Comparison of ENCODE assay signal across 9 mouse cellular contexts in genomic region chr12:111377986-111378490, GRCm38 (mm10). TPM values are rescaled to one million over a fixed set of nuclear protein-coding genes. Genes with fewer than 3 reads are reported as not detected.
DNase-seq lines count a peak whose midpoint lies in the region; ATAC-seq and TF ChIP-seq lines count a peak whose summit lies in the region.
"Had no signal": no experiment of that assay in that cellular context is flagged by ENCODE, and none has a peak within 500 bp of the region (broad histone marks: within the 10 kb centered on the region; RNA-seq: fewer than 3 reads in every experiment).

No protein-coding gene starts in this region.

- WGBS in heart, postnatal 0 days, result under 1% methylated on average over 32 of the region's 32 CpGs
- WGBS in limb, embryonic 13.5 days, result under 1% methylated on average over 32 of the region's 32 CpGs
- WGBS in midbrain, embryonic 13.5 days, result 0% methylated on average over 32 of the region's 32 CpGs

- H3K27ac ChIP-seq in left cerebral cortex, adult 2 months, result peak overlapping the region; percentile 98
- H3K27ac ChIP-seq in heart, postnatal 0 days (ENCODE audit: low read depth), result peak overlapping the region; percentile 96
- no peak overlapping the region for H3K27ac ChIP-seq in limb, embryonic 13.5 days
- H3K27ac ChIP-seq in midbrain, embryonic 13.5 days, result peak overlapping the region; percentile 96

- peaks cover 22% of the 10 kb centered on the region for H3K4me1 ChIP-seq in heart, postnatal 0 days (ENCODE audit: control insufficient read depth, insufficient read depth)
- peaks cover 20% of the 10 kb centered on the region for H3K4me1 ChIP-seq in limb, embryonic 13.5 days
- peaks cover 34% of the 10 kb centered on the region for H3K4me1 ChIP-seq in midbrain, embryonic 13.5 days (replicated peaks)

- intact Hi-C loops in left cerebral cortex, adult 2 months (cut with DNase I), result loop anchor here (2.0 kb wide), 1 partner anchor 45 kb away; no protein-coding TSS in a partner anchor

- peak overlapping the region; percentile 90 for H3K9ac ChIP-seq in heart, postnatal 0 days (replicated peaks; ENCODE audit: low read depth, low read length)
- H3K9ac ChIP-seq in limb, embryonic 13.5 days, result peak overlapping the region; percentile 93
- H3K9ac ChIP-seq in midbrain, embryonic 13.5 days (replicated peaks), result peak overlapping the region; percentile 97

- peak overlapping the region; percentile 65 for H3K4me3 ChIP-seq in left cerebral cortex, adult 2 months
- peak overlapping the region; percentile 80 for H3K4me3 ChIP-seq in heart, postnatal 0 days (ENCODE audit: low read depth, low read length)
- H3K4me3 ChIP-seq in limb, embryonic 13.5 days, result peak overlapping the region; percentile 97
- peak overlapping the region; percentile 96 for H3K4me3 ChIP-seq in midbrain, embryonic 13.5 days (replicated peaks)

- ATAC-seq in heart, postnatal 0 days (ENCODE audit: insufficient read depth, low read depth), result peak; percentile 36
- peak; percentile 64 for ATAC-seq in limb, embryonic 13.5 days (ENCODE audit: low FRiP score, low read depth)
- peak; percentile 87 for ATAC-seq in midbrain, embryonic 13.5 days

- TF ChIP-seq EP300 in heart, postnatal 0 days (IDR thresholded peaks at IDR 0.05; ENCODE audit: low read depth), result no peak

- no peak for DNase-seq in left cerebral cortex, adult 2 months (ENCODE audit: extremely low spot score in 1 of 2, low spot score in 2 of 2)
- no peak for DNase-seq in left cerebral cortex, adult 11 months (ENCODE audit: low spot score)
- DNase-seq in embryo, embryonic 10 days (ENCODE audit: low spot score), result peak; percentile 69
- no peak for DNase-seq in heart, postnatal 0 days (ENCODE audit: low spot score)
- DNase-seq in layer of hippocampus, adult 9-10 months (ENCODE audit: low spot score), result no peak
- no peak for DNase-seq in Muller cell, postnatal 12 days (ENCODE audit: inconsistent ontology term)

- no peak for TF ChIP-seq CTCF in left cerebral cortex, adult 2 months (IDR thresholded peaks at IDR 0.05)
- no peak for TF ChIP-seq CTCF in heart, postnatal 0 days (IDR thresholded peaks at IDR 0.05; ENCODE audit: low read depth)

- H3K9me3 ChIP-seq in heart, postnatal 0 days (replicated peaks; ENCODE audit: control insufficient read depth, low read length), result no peaks in the 10 kb centered on the region
- H3K9me3 ChIP-seq in limb, embryonic 13.5 days, result no peaks in the 10 kb centered on the region
- H3K9me3 ChIP-seq in midbrain, embryonic 13.5 days, result no peaks in the 10 kb centered on the region

- H3K27me3 ChIP-seq in heart, postnatal 0 days (ENCODE audit: control insufficient read depth, insufficient read depth, low read length), result no peaks in the 10 kb centered on the region
- H3K27me3 ChIP-seq in limb, embryonic 13.5 days, result peaks cover 9% of the 10 kb centered on the region; the same call in 1 of the 2 replicates
- H3K27me3 ChIP-seq in midbrain, embryonic 13.5 days, result no peaks in the 10 kb centered on the region

- peak overlapping the region; percentile 97 for H3K4me2 ChIP-seq in heart, postnatal 0 days (ENCODE audit: low read depth, low read length)
- peak overlapping the region; percentile 94 for H3K4me2 ChIP-seq in limb, embryonic 13.5 days (replicated peaks)
- peak overlapping the region; percentile 77 for H3K4me2 ChIP-seq in midbrain, embryonic 13.5 days (replicated peaks)

- H3K36me3 ChIP-seq in heart, postnatal 0 days (replicated peaks; ENCODE audit: control insufficient read depth, insufficient read depth, low read length), result no peaks in the 10 kb centered on the region
- H3K36me3 ChIP-seq in limb, embryonic 13.5 days, result no peaks in the 10 kb centered on the region
- no peaks in the 10 kb centered on the region for H3K36me3 ChIP-seq in midbrain, embryonic 13.5 days

RNA-seq across cellular contexts. Expression of gene Cdc42bpb, which starts 0.5 kb away (rescaled TPM):
- total RNA-seq in left cerebral cortex, adult 2 months (2021), result 100 to 1,000 TPM; 137 to 142 TPM
- 119 and 147 TPM in 2 replicates for total RNA-seq in heart, postnatal 0 days (2014; rRNA removed; ENCODE audit: low replicate concordance)
- polyA plus RNA-seq in heart, postnatal 0 days (2015; fragmentation: Nextera tagmentation; extraction: Ambion mirVana), result 13.9 and 18.2 TPM in 2 replicates
- 26.5 and 32.4 TPM in 2 replicates for polyA plus RNA-seq in limb, embryonic 13.5 days (2015; fragmentation: Nextera tagmentation; extraction: Ambion mirVana)
- polyA plus RNA-seq in midbrain, embryonic 13.5 days (2015; fragmentation: Nextera tagmentation; extraction: Ambion mirVana), result 37.7 and 39.8 TPM in 2 replicates

RNA-seq across cellular contexts. Expression of gene Lbhd2, which starts 28.6 kb away (rescaled TPM):
- 1 to 10 TPM; 1.3 to 2.8 TPM for total RNA-seq in left cerebral cortex, adult 2 months (2021)
- not detected in 2 replicates for total RNA-seq in heart, postnatal 0 days (2014; rRNA removed; ENCODE audit: low replicate concordance)
- not detected in 2 replicates for polyA plus RNA-seq in heart, postnatal 0 days (2015; fragmentation: Nextera tagmentation; extraction: Ambion mirVana)
- 9.5 and 13.8 TPM in 2 replicates for polyA plus RNA-seq in limb, embryonic 13.5 days (2015; fragmentation: Nextera tagmentation; extraction: Ambion mirVana)
- polyA plus RNA-seq in midbrain, embryonic 13.5 days (2015; fragmentation: Nextera tagmentation; extraction: Ambion mirVana), result 0.32 TPM in 1 of 2 replicates, not detected in the other
- total RNA-seq: common myeloid progenitor, adult 5-6 weeks had no signal

RNA-seq across cellular contexts. Expression of gene Exoc3l4, which starts 38.8 kb away (rescaled TPM):
- total RNA-seq in left cerebral cortex, adult 2 months (2021), result under 1 TPM; 0.54 to 0.96 TPM
- total RNA-seq in heart, postnatal 0 days (2014; rRNA removed; ENCODE audit: low replicate concordance), result 7.9 and 51.6 TPM in 2 replicates
- 8.5 and 9.8 TPM in 2 replicates for polyA plus RNA-seq in heart, postnatal 0 days (2015; fragmentation: Nextera tagmentation; extraction: Ambion mirVana)
- 6.6 and 6.9 TPM in 2 replicates for polyA plus RNA-seq in limb, embryonic 13.5 days (2015; fragmentation: Nextera tagmentation; extraction: Ambion mirVana)
- polyA plus RNA-seq in midbrain, embryonic 13.5 days (2015; fragmentation: Nextera tagmentation; extraction: Ambion mirVana), result 2.0 and 2.4 TPM in 2 replicates

Comparison
In these comparisons a context has a peak if more than half of its experiments do, and no peak if none do; other contexts are left out.
1. ATAC-seq: peak in every context shown above with its lines; median percentile 87 in midbrain, embryonic 13.5 days; 64 in limb, embryonic 13.5 days; 36 in heart, postnatal 0 days.